Mouse (Mus musculus): ENCODE measurements at regions not wholly inside any gene's neighbourhood (a gene's known extent, or its start where the extent isn't known, plus 50 kb on each side); places are given as distances from the start of the nearest gene placed in this dataset.

DNA sequence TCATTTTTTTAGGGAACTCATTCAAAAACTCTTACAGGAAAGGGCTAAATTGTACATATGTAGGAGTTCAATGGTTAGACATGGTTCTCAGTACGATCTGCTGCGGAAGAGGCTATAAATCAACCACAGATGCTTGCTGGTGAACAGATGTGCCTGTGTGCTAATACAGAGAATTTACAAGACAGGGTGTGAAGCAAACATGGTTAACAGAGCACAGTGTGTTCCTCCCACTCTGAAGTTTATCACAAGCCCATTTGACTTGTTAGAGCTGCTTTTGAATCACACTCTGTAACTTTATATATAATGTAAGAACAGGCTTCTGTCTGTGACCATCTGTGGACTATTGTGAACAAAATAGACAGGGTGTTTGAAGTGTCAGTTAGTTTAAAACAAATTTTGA, 637.2 kb downstream of the Cbln4 start:
- no peak overlapping the region for H3K4me2 ChIP-seq (replicated peaks; ENCODE audit: low read depth, low read length)
- H3K27me3 ChIP-seq (ENCODE audit: control insufficient read depth, insufficient read depth, low read length), result no peaks in the 10 kb centered on the region
- 44% methylated on average over 2 of the region's 2 CpGs for WGBS
- H3K9ac ChIP-seq (replicated peaks; ENCODE audit: low read depth, low read length), result no peak overlapping the region
- no peak for ATAC-seq (ENCODE audit: insufficient number of reproducible peaks, insufficient read depth, low FRiP score, low read depth)
- no peaks in the 10 kb centered on the region for H3K4me1 ChIP-seq (ENCODE audit: control insufficient read depth, insufficient read depth, low read length)
- no peak overlapping the region for H3K4me3 ChIP-seq (ENCODE audit: low read depth, low read length)
- no peaks in the 10 kb centered on the region for H3K36me3 ChIP-seq (ENCODE audit: control insufficient read depth, insufficient read depth, low read length)
- no peaks in the 10 kb centered on the region for H3K9me3 ChIP-seq (ENCODE audit: control insufficient read depth, low read depth, low read length)
- H3K27ac ChIP-seq (ENCODE audit: low read length), result no peak overlapping the region

DNA sequence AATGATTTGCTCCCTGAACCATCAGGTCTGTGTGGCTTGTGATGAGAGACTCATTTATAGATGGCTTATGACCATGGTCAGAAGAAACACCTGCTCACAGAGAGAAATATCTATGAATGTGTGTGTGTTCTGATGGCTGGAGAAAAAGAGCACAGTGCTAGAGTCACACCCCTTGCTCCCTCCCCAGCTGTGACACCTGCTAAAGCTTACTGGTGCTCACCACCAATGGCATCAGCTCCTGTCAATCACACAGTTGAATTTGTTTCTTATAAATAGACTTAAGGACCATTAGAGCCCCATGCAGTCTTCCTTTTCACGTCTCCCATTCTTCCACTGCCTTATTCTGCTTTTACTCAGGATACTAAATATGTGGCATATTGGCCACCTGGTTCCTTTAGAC, 654.3 kb downstream of the Cbln4 start:
- WGBS, result 63% methylated on average over 1 of the region's 1 CpGs
- H3K4me3 ChIP-seq (ENCODE audit: low read depth, low read length), result no peak overlapping the region
- ATAC-seq (ENCODE audit: insufficient number of reproducible peaks, insufficient read depth, low FRiP score, low read depth), result no peak

DNA sequence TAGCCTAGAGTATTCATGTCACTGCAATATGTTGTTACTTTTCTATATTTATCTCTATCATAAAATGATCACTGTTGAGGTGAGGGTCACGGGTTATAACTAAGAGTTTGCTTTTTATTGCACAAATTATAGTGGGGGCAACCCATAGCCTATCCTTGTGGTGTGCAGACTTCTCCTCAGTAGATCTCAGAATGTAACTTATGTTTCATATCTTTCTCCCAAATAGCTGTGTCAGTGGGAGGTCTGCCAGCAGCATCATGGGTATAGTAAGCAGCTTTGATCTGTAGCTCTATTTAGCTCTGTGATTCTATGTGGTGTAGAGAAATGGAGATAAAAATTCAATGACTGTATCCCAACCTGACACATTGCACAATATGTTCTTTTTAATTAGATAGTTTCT, 641.9 kb downstream of the Dok5 start:
- Histone ChIP-seq H3K4me3 (ENCODE audit: low read depth, low read length) (no peak overlapping the region), H3K9ac (replicated peaks; ENCODE audit: low read depth, low read length) (no peak overlapping the region), H3K4me1 (ENCODE audit: control insufficient read depth, insufficient read depth, low read length) (no peaks in the 10 kb centered on the region), H3K9me3 (ENCODE audit: control insufficient read depth, low read depth, low read length) (no peaks in the 10 kb centered on the region), H3K4me2 (replicated peaks; ENCODE audit: low read depth, low read length) (no peak overlapping the region), H3K27ac (ENCODE audit: low read length) (no peak overlapping the region), H3K27me3 (ENCODE audit: control insufficient read depth, insufficient read depth, low read length) (no peaks in the 10 kb centered on the region), H3K36me3 (ENCODE audit: control insufficient read depth, insufficient read depth, low read length) (no peaks in the 10 kb centered on the region)
- ATAC-seq (ENCODE audit: insufficient number of reproducible peaks, insufficient read depth, low FRiP score, low read depth), result no peak
- WGBS, result 79% methylated on average over 1 of the region's 1 CpGs

More for the DNA sequence above, 654.3 kb downstream of the Cbln4 start:
- Histone ChIP-seq H3K9ac (replicated peaks; ENCODE audit: low read depth, low read length) (no peak overlapping the region), H3K36me3 (ENCODE audit: control insufficient read depth, insufficient read depth, low read length) (no peaks in the 10 kb centered on the region), H3K27me3 (ENCODE audit: control insufficient read depth, insufficient read depth, low read length) (no peaks in the 10 kb centered on the region), H3K4me2 (replicated peaks; ENCODE audit: low read depth, low read length) (no peak overlapping the region), H3K27ac (ENCODE audit: low read length) (no peak overlapping the region), H3K4me1 (ENCODE audit: control insufficient read depth, insufficient read depth, low read length) (no peaks in the 10 kb centered on the region), H3K9me3 (ENCODE audit: control insufficient read depth, low read depth, low read length) (no peaks in the 10 kb centered on the region)

DNA sequence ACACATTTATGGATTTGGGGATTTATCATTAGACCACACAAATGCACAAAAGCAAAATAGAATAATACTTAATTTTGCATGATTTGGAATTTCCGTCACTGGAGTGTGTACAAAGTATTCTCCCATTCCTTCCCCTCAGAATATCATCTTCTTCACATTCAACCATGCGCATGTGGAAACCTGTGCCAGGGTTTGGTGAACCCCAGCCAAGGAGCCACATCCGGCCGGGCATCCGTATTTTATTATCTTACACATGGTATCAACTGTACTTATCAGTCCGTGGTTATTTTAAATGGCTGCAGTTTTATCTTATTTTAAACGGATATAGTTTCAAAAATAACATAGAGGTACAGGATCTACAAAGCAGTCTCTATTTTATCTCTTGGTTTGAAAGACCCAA, 641.4 kb downstream of the Dok5 start:
- Histone ChIP-seq H3K36me3 (ENCODE audit: control insufficient read depth, insufficient read depth, low read length) (no peaks in the 10 kb centered on the region), H3K9me3 (ENCODE audit: control insufficient read depth, low read depth, low read length) (no peaks in the 10 kb centered on the region), H3K27me3 (ENCODE audit: control insufficient read depth, insufficient read depth, low read length) (no peaks in the 10 kb centered on the region), H3K27ac (ENCODE audit: low read length) (no peak overlapping the region), H3K4me1 (ENCODE audit: control insufficient read depth, insufficient read depth, low read length) (no peaks in the 10 kb centered on the region), H3K4me2 (replicated peaks; ENCODE audit: low read depth, low read length) (no peak overlapping the region), H3K9ac (replicated peaks; ENCODE audit: low read depth, low read length) (no peak overlapping the region), H3K4me3 (ENCODE audit: low read depth, low read length) (no peak overlapping the region)
- no peak for ATAC-seq (ENCODE audit: insufficient number of reproducible peaks, insufficient read depth, low FRiP score, low read depth)
- WGBS, result 80% methylated on average over 7 of the region's 7 CpGs

DNA sequence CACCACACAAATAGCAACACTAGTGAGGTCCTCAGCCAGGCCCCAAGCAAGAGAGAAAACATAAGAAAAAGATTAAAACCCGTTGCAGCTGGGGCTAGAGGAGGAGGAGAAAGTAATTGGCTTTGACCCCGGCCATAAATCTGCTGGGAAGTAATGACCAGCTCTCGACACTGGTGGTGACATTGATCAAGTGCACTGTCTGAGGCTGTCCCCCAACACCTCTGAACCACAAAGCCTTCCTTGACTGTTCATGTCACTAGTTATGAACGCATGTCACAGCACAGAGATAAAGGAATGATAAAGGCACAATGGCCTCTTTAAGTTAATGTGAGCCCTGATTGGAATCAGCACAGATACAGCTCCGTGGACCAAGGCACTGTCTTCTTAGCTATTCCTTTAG, 640.1 kb downstream of the Dok5 start:
- Histone ChIP-seq H3K4me3 (ENCODE audit: low read depth, low read length) (no peak overlapping the region), H3K9ac (replicated peaks; ENCODE audit: low read depth, low read length) (no peak overlapping the region), H3K4me2 (replicated peaks; ENCODE audit: low read depth, low read length) (no peak overlapping the region), H3K4me1 (ENCODE audit: control insufficient read depth, insufficient read depth, low read length) (no peaks in the 10 kb centered on the region), H3K27ac (ENCODE audit: low read length) (no peak overlapping the region), H3K9me3 (ENCODE audit: control insufficient read depth, low read depth, low read length) (no peaks in the 10 kb centered on the region), H3K27me3 (ENCODE audit: control insufficient read depth, insufficient read depth, low read length) (no peaks in the 10 kb centered on the region), H3K36me3 (ENCODE audit: control insufficient read depth, insufficient read depth, low read length) (no peaks in the 10 kb centered on the region)
- 30% methylated on average over 5 of the region's 5 CpGs for WGBS
- ATAC-seq (ENCODE audit: insufficient number of reproducible peaks, insufficient read depth, low FRiP score, low read depth), result no peak

DNA sequence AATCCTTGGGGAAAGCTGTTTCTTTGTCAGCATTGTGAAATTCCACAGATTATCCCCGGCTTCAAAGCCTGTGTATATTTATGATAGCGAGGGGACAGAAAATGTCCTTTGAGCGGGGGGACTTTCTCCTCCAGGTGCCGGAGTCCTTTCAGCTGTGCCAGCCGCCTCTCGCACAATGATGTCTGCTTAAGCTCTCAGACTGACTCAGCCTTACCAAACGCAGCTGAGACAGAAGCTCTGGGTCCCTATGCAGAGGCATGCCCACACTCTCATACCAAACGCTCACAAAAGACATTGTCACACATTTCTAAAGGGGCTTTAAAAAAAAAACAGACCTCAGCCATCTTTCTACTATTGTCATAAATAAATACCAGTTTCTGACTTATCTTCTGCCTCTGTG, 633.9 kb downstream of the Dok5 start:
- Histone ChIP-seq H3K27ac (ENCODE audit: low read length) (no peak overlapping the region), H3K9me3 (ENCODE audit: control insufficient read depth, low read depth, low read length) (peaks cover 4% of the 10 kb centered on the region; the same call in 1 of the 2 replicates), H3K36me3 (ENCODE audit: control insufficient read depth, insufficient read depth, low read length) (no peaks in the 10 kb centered on the region), H3K4me2 (replicated peaks; ENCODE audit: low read depth, low read length) (peak overlapping the region; percentile 26; the same call in 1 of the 2 replicates), H3K9ac (replicated peaks; ENCODE audit: low read depth, low read length) (no peak overlapping the region), H3K4me1 (ENCODE audit: control insufficient read depth, insufficient read depth, low read length) (no peaks in the 10 kb centered on the region), H3K27me3 (ENCODE audit: control insufficient read depth, insufficient read depth, low read length) (no peaks in the 10 kb centered on the region), H3K4me3 (ENCODE audit: low read depth, low read length) (no peak overlapping the region)
- 28% methylated on average over 8 of the region's 8 CpGs for WGBS
- ATAC-seq (ENCODE audit: insufficient number of reproducible peaks, insufficient read depth, low FRiP score, low read depth), result no peak

DNA sequence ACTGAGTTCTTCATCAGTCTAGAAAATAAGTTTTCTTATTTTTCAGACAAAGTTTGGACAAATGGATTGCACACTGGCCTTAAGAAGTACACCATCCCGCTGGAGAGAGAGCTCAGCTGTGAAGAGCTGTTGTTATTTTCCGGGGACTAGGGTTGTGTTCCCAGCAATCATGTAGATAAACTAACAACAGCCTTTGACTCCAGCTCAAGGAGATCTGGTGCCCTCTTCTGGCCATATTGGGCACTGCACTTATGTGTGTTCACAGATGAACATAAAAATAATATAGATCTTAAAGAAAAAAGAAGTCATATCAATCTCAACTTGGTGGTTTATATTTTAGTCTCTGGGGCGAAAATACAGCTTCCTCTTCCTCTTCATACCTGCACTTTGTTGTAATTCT, 633.0 kb downstream of the Dok5 start:
- 87% methylated on average over 3 of the region's 3 CpGs for WGBS
- H3K27me3 ChIP-seq (ENCODE audit: control insufficient read depth, insufficient read depth, low read length), result no peaks in the 10 kb centered on the region
- H3K27ac ChIP-seq (ENCODE audit: low read length), result no peak overlapping the region
- H3K4me2 ChIP-seq (replicated peaks; ENCODE audit: low read depth, low read length), result no peak overlapping the region
- H3K9me3 ChIP-seq (ENCODE audit: control insufficient read depth, low read depth, low read length), result peaks cover 4% of the 10 kb centered on the region; the same call in 1 of the 2 replicates
- H3K36me3 ChIP-seq (ENCODE audit: control insufficient read depth, insufficient read depth, low read length), result no peaks in the 10 kb centered on the region
- no peak overlapping the region for H3K4me3 ChIP-seq (ENCODE audit: low read depth, low read length)
- H3K9ac ChIP-seq (replicated peaks; ENCODE audit: low read depth, low read length), result no peak overlapping the region
- ATAC-seq (ENCODE audit: insufficient number of reproducible peaks, insufficient read depth, low FRiP score, low read depth), result no peak
- H3K4me1 ChIP-seq (ENCODE audit: control insufficient read depth, insufficient read depth, low read length), result no peaks in the 10 kb centered on the region

DNA sequence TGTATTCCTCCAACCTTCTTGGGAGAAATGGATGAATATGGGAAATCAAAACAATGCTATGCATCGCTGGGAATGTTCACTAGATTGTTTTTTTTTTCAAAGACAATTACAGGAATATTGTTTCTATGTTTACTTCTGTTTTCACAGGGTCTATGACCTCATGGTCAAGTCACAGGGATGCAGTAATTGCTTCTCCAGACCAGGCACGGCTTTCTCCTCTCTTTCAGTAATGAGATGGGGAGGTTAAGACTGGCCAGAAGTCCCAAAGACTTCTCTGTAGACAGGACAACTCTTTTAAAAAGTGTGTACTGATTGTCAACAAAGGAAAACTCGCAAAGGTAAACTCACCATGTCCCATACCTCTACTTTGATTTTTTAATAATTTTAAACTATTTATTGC, 631.8 kb downstream of the Dok5 start:
- Histone ChIP-seq H3K4me1 (ENCODE audit: control insufficient read depth, insufficient read depth, low read length) (no peaks in the 10 kb centered on the region), H3K4me3 (ENCODE audit: low read depth, low read length) (no peak overlapping the region), H3K27ac (ENCODE audit: low read length) (no peak overlapping the region), H3K36me3 (ENCODE audit: control insufficient read depth, insufficient read depth, low read length) (no peaks in the 10 kb centered on the region), H3K27me3 (ENCODE audit: control insufficient read depth, insufficient read depth, low read length) (no peaks in the 10 kb centered on the region), H3K9ac (replicated peaks; ENCODE audit: low read depth, low read length) (no peak overlapping the region), H3K9me3 (ENCODE audit: control insufficient read depth, low read depth, low read length) (peaks cover 4% of the 10 kb centered on the region; the same call in 1 of the 2 replicates), H3K4me2 (replicated peaks; ENCODE audit: low read depth, low read length) (no peak overlapping the region)
- WGBS, result 85% methylated on average over 3 of the region's 3 CpGs
- no peak for ATAC-seq (ENCODE audit: insufficient number of reproducible peaks, insufficient read depth, low FRiP score, low read depth)

DNA sequence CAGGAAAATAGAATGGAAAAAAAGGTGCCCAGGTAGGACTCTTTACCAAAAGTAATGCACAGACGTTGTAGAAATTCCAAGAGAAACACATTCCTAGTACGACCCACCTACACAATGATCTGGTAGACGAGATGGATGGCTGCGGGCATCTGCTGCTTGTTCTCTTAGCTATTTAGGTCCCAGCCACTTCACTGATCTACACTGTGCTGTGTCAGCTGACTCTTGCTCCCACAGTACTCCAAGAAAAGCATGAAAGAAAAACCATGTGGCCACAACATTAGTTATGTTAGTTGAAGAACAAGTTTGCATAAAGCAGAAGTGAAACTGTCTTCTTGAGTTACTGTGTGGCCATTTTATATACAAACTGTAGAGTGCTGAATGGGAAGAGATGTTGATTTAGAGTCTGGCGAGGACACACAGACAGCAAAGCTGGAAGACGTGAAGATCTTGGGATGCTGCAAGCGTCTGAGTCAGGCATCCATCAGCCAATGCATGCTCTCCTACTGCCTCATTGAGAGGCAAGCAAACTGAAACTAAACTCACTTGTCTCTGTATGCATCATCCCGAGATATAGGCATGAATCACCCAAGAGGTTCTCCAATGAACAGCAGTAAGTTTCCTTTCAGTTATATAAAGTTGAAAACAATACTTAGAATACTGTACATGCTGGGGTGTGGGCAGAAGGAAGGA, 626.6 kb downstream of the Dok5 start:
- Histone ChIP-seq H3K27me3 (ENCODE audit: control insufficient read depth, insufficient read depth, low read length) (no peaks in the 10 kb centered on the region), H3K27ac (ENCODE audit: low read length) (no peak overlapping the region), H3K36me3 (ENCODE audit: control insufficient read depth, insufficient read depth, low read length) (no peaks in the 10 kb centered on the region), H3K9ac (replicated peaks; ENCODE audit: low read depth, low read length) (no peak overlapping the region), H3K9me3 (ENCODE audit: control insufficient read depth, low read depth, low read length) (no peaks in the 10 kb centered on the region), H3K4me1 (ENCODE audit: control insufficient read depth, insufficient read depth, low read length) (no peaks in the 10 kb centered on the region), H3K4me3 (ENCODE audit: low read depth, low read length) (no peak overlapping the region), H3K4me2 (replicated peaks; ENCODE audit: low read depth, low read length) (no peak overlapping the region)
- ATAC-seq (ENCODE audit: insufficient number of reproducible peaks, insufficient read depth, low FRiP score, low read depth), result no peak
- 75% methylated on average over 8 of the region's 8 CpGs for WGBS

All from stomach, embryonic 14.5 days (tissue).